22 mouse cellular contexts compared by ENCODE assay signal in the genomic region with DNA sequence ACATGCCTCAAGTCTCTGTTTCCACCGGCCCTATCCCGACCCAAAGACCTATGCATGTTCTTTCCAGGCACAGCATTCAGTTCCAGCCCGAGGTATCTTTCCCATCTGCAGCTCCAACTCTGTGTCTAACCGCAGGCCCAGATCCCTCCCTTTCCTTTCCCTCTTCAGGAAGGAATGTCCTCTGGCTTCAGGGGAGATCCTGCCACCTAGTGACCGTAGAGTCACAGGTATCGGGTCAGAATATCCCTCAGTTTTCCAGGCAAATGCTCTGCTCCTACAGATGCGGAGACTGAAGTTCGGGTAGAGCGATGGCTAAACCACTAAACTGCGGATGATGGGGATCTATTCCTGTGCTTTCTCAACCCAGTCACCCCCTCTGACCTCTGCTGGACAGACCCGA. TPM values are rescaled to one million over a fixed set of nuclear protein-coding genes. Genes with fewer than 3 reads are reported as not detected.
A peak's percentile ranks its signal among the peaks of the same experiment; 100 is the strongest.
DNase-seq lines count a peak whose midpoint lies in the region; ATAC-seq and TF ChIP-seq lines count a peak whose summit lies in the region.
"Had no signal": no experiment of that assay in that cellular context is flagged by ENCODE, and none has a peak within 500 bp of the region (broad histone marks: within the 10 kb centered on the region; RNA-seq: fewer than 3 reads in every experiment).

No protein-coding gene starts in this region.

- H3K4me1 ChIP-seq in hindbrain, postnatal 0 days (ENCODE audit: insufficient read depth, low read length) = peaks cover 18% of the 10 kb centered on the region
- peaks cover 48% of the 10 kb centered on the region for H3K4me1 ChIP-seq in hindbrain, embryonic 13.5 days (replicated peaks)
- H3K4me1 ChIP-seq in lung, postnatal 0 days (ENCODE audit: insufficient read depth, low read depth, low read length) = no peaks in the 10 kb centered on the region
- H3K4me1 ChIP-seq: megakaryocyte, embryonic 14.5 days had no signal

- WGBS in hindbrain, postnatal 0 days = 63% methylated on average over 11 of the region's 11 CpGs
- WGBS in hindbrain, embryonic 13.5 days = 67% methylated on average over 11 of the region's 11 CpGs
- 56% methylated on average over 11 of the region's 11 CpGs for WGBS in lung, postnatal 0 days

- no peaks in the 10 kb centered on the region for H3K9me3 ChIP-seq in hindbrain, postnatal 0 days (ENCODE audit: low read length)
- H3K9me3 ChIP-seq in hindbrain, embryonic 13.5 days = 0 out of 2 replicates have a peak, but pooled peaks cover 2% of the 10 kb centered on the region
- no peaks in the 10 kb centered on the region for H3K9me3 ChIP-seq in lung, postnatal 0 days (ENCODE audit: low read length)
- H3K9me3 ChIP-seq: forebrain, embryonic 15.5 days; heart, embryonic 15.5 days; megakaryocyte, embryonic 14.5 days had no signal

- H3K27ac ChIP-seq in hindbrain, postnatal 0 days = no peak overlapping the region
- no peak overlapping the region for H3K27ac ChIP-seq in hindbrain, embryonic 13.5 days
- no peak overlapping the region for H3K27ac ChIP-seq in lung, postnatal 0 days (ENCODE audit: low read length)
- H3K27ac ChIP-seq: forebrain, embryonic 15.5 days; heart, embryonic 15.5 days; hindbrain, embryonic 14.5 days had no signal

- no peak for ATAC-seq in hindbrain, postnatal 0 days
- ATAC-seq in hindbrain, embryonic 13.5 days (ENCODE audit: low FRiP score) = no peak
- no peak for ATAC-seq in lung, postnatal 0 days
- no peak for ATAC-seq in activated CD4-positive, CD25-positive, alpha-beta regulatory T cell, adult 4 months
- ATAC-seq: forebrain, embryonic 15.5 days had no signal

- no peak for TF ChIP-seq POLR2A in brain, embryonic 14.5 days (IDR thresholded peaks at IDR 0.05; ENCODE audit: borderline replicate concordance, extremely low read depth, insufficient read depth, insufficient read length, poor library complexity, severe bottlenecking)

- H3K9ac ChIP-seq in hindbrain, postnatal 0 days (replicated peaks; ENCODE audit: low read length) = no peak overlapping the region
- H3K9ac ChIP-seq in hindbrain, embryonic 13.5 days = no peak overlapping the region
- no peak overlapping the region for H3K9ac ChIP-seq in lung, postnatal 0 days (replicated peaks; ENCODE audit: low read depth)
- H3K9ac ChIP-seq: forebrain, embryonic 15.5 days; heart, embryonic 15.5 days; hindbrain, embryonic 14.5 days had no signal

- DNase-seq in embryo, embryonic 10 days (ENCODE audit: low spot score) = peak; percentile 51
- DNase-seq in embryo, embryonic 11 days = no peak
- DNase-seq in hindbrain, postnatal 0 days (ENCODE audit: low spot score) = peak; percentile 39
- DNase-seq in lung, postnatal 0 days (ENCODE audit: low spot score) = no peak
- DNase-seq in lung, postnatal 25 days (ENCODE audit: low spot score) = no peak
- no peak for DNase-seq in brain, embryonic 14.5 days (ENCODE audit: low read depth)
- DNase-seq: adrenal gland, postnatal 36 days; cerebellum, adult 9-10 months; heart, adult 11 months; kidney, adult 11 months; kidney, postnatal 25 days; layer of hippocampus, adult 9-11 months; thymus, postnatal 25 days had no signal

- no peaks in the 10 kb centered on the region for H3K36me3 ChIP-seq in hindbrain, postnatal 0 days (ENCODE audit: insufficient read depth, low read length)
- H3K36me3 ChIP-seq in hindbrain, embryonic 13.5 days = no peaks in the 10 kb centered on the region
- H3K36me3 ChIP-seq in lung, postnatal 0 days (ENCODE audit: insufficient read depth, low read length) = no peaks in the 10 kb centered on the region
- H3K36me3 ChIP-seq: forebrain, embryonic 15.5 days; heart, embryonic 15.5 days had no signal

- TF ChIP-seq EP300 in lung, postnatal 0 days (IDR thresholded peaks at IDR 0.05) = no peak

- no peak overlapping the region for H3K4me2 ChIP-seq in hindbrain, postnatal 0 days (ENCODE audit: low read depth, low read length)
- H3K4me2 ChIP-seq in hindbrain, embryonic 13.5 days = no peak overlapping the region
- no peak overlapping the region for H3K4me2 ChIP-seq in lung, postnatal 0 days (replicated peaks; ENCODE audit: low read depth, low read length)
- H3K4me2 ChIP-seq: forebrain, embryonic 15.5 days; heart, embryonic 15.5 days; hindbrain, embryonic 14.5 days had no signal

- TF ChIP-seq CTCF in hindbrain, postnatal 0 days (IDR thresholded peaks at IDR 0.05; ENCODE audit: low read depth) = peak; percentile 52
- peak; percentile 44 for TF ChIP-seq CTCF in lung, postnatal 0 days (IDR thresholded peaks at IDR 0.05)
- peak; percentile 29; the same call in 1 of the 2 replicates for TF ChIP-seq CTCF in brain, embryonic 14.5 days (IDR thresholded peaks at IDR 0.05; ENCODE audit: borderline replicate concordance, extremely low read depth, insufficient read depth, insufficient read length)

- no peak overlapping the region for H3K4me3 ChIP-seq in hindbrain, postnatal 0 days (ENCODE audit: low read length)
- H3K4me3 ChIP-seq in hindbrain, embryonic 13.5 days = no peak overlapping the region
- H3K4me3 ChIP-seq in lung, postnatal 0 days (ENCODE audit: low read depth, low read length) = no peak overlapping the region
- H3K4me3 ChIP-seq: erythroblast, embryonic 14.5 days; forebrain, embryonic 15.5 days; heart, embryonic 15.5 days; megakaryocyte, embryonic 14.5 days had no signal

- H3K27me3 ChIP-seq in hindbrain, postnatal 0 days (ENCODE audit: insufficient read depth, low read length) = no peaks in the 10 kb centered on the region
- H3K27me3 ChIP-seq in hindbrain, embryonic 13.5 days = peaks cover 20% of the 10 kb centered on the region; the same call in 1 of the 2 replicates
- H3K27me3 ChIP-seq in lung, postnatal 0 days (replicated peaks; ENCODE audit: insufficient read depth, low read length) = no peaks in the 10 kb centered on the region

RNA-seq across cellular contexts. Expression of a gene that starts 30.3 kb away (rescaled TPM):
- total RNA-seq in hindbrain, postnatal 0 days (2014; rRNA removed) = 53.0 and 83.8 TPM in 2 replicates
- 45.5 and 48.4 TPM in 2 replicates for polyA plus RNA-seq in hindbrain, postnatal 0 days (2015; fragmentation: Nextera tagmentation; extraction: Ambion mirVana)
- polyA plus RNA-seq in hindbrain, embryonic 13.5 days (2015; fragmentation: Nextera tagmentation; extraction: Ambion mirVana) = 42.8 and 49.8 TPM in 2 replicates
- 10.0 and 10.3 TPM in 2 replicates for polyA plus RNA-seq in lung, postnatal 0 days (2015; fragmentation: Nextera tagmentation; extraction: Ambion mirVana)
- 131 and 176 TPM in 2 replicates for polyA plus RNA-seq in brain, embryonic 14.5 days (2012; rRNA removed)
- polyA plus RNA-seq in activated CD4-positive, CD25-positive, alpha-beta regulatory T cell, adult 4 months (2017; shearing (Covaris generic)) = not detected
- total RNA-seq: liver, adult 2 months; neutrophil, adult 5-6 weeks had no signal
- polyA plus RNA-seq: erythroblast, embryonic 14.5 days; liver, adult 2 months had no signal

Comparison
In these comparisons a context has a peak if more than half of its experiments do, and no peak if none do; other contexts are left out.
1. DNase-seq: peak in embryo, embryonic 10 days (single experiment) and hindbrain, postnatal 0 days (single experiment); none in embryo, embryonic 11 days (single experiment), lung, postnatal 0 days (single experiment), lung, postnatal 25 days (single experiment) and brain, embryonic 14.5 days (single experiment).
2. RNA of a gene that starts 30.3 kb away (polyA plus RNA-seq): 131 to 176 TPM in brain, embryonic 14.5 days, 45.5 to 48.4 TPM in hindbrain, postnatal 0 days, 42.8 to 49.8 TPM in hindbrain, embryonic 13.5 days and 10.0 to 10.3 TPM in lung, postnatal 0 days; not detected in activated CD4-positive, CD25-positive, alpha-beta regulatory T cell, adult 4 months; every median in the first group is over 10 times any median in the second.
3. Peak in every context shown above with its lines, with median percentiles within 50 percentile points of each other: CTCF ChIP-seq.